Mouse (Mus musculus) common myeloid progenitor, adult 5-6 weeks (primary cell): ENCODE data around the gene Ncr1. TPM values are rescaled to one million over a fixed set of nuclear protein-coding genes. Genes with fewer than 3 reads are reported as not detected.
"Not testable (repeated sequence)": the region's sequence is repeated elsewhere in the genome, so short reads cannot be mapped to it uniquely, and the experiment has no call there.

Experiments
- ATAC-seq: replicated peaks from 2 replicates; pipeline ENCODE4 v1.8.0; 2016; ENCODE audit warnings: low read depth, mild to moderate bottlenecking, moderate TSS enrichment, inconsistent platforms; ENCODE audit not compliant: poor library complexity, severe bottlenecking
- total RNA-seq: library from RNA; stranded (forward); fragments of 200-1000, 187-1606 nt; gene quantifications from 2 replicates; pipeline ENCODE4 v1.2.3, GENCODE M21; 2017

The Ncr1 gene
- total RNA-seq, result not detected in 2 replicates

DNA sequence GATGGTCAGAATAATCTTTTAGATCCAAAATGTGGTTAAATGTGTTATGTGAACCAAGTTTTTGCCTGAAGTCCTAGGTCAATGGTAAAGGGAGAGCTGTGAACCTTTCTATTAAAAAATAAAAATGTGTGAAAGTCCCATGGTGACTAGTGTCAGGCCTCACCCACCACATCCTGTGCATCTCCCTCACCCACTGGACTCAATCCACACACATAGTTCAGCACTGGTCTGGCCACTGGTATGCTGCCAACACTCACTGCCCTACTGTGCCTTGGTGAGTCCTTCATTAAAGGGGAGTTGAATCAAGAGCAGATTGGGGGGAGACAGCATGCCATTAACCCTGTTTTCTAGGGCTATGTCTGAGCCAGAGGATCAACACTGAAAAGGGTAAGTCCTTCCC lies at the start of gene Ncr1:
Gene Ncr1, plus strand, starts transcription at position 216 of the 400 bp plus-strand sequence.
- ATAC-seq, result no peak

DNA sequence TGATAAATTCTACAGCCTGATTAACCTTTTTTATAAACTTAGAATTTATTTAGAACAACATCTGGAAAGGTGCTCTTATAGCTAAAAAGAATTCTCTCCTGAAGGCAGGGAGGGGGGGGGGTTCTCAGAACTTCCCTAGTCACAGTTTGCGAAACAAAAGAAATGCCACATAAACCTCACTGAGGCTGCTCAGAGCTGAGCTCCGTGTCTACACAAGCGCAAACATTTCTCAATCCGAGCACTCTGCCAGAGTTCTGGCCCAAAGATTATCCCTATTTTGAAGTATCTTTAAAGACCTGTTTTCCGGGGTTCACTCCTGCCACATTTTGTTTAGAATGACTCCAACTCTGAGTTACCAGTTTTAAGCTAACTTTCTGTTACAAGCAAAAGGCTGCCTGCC lies 44.9 kb upstream of the Ncr1 start:
- ATAC-seq, result no peak

DNA sequence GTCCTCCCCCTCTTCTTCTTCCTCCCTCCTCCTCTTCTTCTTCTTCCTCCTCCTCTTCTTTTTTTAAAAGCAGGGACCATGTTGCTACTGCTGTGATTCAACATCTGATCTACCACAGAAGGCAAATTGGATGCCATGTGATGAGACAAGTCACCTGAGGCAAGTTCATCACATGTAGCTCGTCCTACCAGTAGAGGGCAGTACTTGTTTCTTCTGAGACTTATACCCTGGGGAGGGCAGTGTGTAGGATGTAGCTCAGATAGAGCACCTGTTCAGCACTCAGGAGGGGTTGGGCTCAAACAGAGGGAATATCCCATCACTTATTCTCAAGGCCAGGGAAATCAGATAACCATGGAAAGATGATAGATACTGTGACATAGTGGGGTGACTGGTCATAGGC lies 40.3 kb upstream of the Ncr1 start:
- ATAC-seq, result peak; percentile 73; the same call in 1 of the 2 replicates

DNA sequence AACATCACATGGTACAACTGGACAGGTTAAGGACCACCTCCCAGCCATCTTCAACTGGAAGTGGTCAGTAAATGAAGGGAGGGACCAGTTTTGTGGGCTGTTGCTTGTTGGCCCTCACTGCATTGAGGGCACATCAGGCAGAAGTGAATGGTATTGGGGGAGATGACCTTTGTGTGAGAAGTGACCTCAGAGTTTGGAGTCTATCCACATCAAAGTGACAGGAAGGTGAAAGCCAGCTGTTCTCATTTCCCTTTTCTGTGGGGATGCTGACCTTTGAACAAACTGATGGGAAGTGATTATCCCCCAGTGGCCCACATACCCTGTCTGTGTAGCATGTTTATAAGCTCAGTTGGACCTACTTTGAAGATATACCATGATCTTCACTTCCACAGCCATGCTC lies 37.4 kb upstream of the Ncr1 start:
- ATAC-seq, result no peak

DNA sequence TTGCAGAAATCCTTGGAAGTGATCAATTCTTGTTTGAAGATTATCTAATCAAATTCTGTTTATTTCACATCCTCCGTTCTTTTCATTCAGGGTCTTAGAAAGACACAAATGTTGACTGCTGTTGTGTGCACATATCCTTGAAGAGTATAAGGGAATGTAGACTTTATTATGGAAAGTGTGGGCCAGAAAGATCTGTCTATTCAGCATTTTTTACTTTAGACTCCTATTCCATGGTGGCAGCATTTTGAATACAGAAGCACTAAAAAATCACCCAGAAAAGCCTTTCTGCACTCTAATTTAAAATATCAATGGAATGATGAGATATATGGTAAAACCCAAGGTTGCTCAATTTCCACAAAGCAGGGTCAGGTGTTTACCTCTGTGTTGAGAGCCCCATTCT lies 34.1 kb upstream of the Ncr1 start:
- ATAC-seq, result no peak

DNA sequence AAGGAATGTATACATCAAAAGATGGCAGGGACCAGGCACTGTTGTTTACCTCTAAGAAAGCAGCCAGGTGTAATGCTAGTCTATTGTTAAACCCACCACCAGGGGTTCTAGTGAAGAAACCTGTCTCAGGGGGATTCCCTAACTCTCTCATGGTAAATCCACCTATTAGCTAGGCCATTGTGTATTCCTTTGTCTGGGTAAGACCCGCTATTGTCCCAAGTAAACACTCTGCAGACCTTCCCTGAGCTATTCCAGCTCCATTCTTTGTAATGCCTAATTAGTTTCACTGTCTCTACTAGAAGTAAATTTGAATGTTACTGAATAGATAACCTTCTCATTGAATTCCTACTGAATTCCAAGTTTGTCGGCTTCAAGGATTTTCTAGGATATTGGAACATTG lies 24.4 kb upstream of the Ncr1 start:
- not testable (repeated sequence) for ATAC-seq

DNA sequence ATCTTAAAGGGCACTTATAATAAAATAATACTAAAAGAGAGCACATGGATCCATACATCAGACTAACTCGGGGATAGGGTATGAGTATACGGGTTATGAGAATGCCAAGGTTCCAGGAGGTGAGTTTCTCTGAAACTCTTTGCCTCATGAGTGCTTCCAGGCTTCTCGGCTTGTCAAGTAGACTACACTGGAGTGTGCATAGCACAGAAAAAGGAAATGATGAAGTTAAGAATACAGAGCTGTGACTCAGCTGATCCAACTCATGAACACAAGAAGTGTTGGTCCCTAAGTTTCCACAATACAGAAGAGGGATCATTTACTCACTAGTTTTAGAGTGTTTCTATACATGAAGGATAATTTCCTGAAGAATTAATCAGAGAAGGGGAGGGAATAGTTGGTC lies 24.0 kb upstream of the Ncr1 start:
- ATAC-seq, result not testable (repeated sequence)

DNA sequence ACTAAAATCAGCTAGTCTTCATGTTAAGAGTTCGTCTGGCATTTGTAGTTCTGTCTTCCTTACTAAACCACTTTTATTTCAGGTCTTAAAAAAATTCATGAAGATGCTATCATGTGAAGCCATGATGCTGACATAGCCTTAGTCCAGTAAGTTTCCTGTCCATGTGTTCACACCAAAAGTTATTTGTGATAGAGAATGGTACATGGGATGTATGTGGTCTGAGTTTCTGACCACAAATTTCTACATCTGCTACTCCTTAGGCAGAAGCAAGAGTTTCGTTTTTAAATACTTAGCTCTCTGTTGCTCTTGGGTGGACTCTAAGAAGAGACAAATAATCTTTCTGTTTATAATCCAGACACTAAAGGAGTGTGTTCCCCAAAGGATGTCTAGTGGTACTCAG lies 14.2 kb upstream of the Ncr1 start:
- ATAC-seq, result peak; percentile 60

DNA sequence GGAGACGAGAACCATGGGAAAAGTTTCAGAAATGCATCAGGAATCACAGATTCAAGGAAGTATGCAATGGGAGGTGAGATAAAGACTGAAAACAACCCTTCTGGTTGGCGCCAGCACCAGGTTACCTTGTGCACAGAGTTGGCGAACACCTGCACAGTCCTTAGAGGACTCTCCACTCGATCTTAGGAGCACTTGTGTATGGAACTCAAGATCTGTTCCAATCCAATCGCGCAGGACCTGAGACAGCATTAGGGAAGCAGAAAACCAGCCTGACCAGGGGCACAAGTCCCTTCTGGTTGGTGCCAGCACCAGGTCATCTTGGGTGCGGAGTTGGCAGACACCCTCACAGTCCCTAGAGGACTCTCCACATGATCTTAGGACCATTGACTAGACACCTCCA lies 36.0 kb downstream of the Ncr1 start:
- no peak for ATAC-seq

Other genes with a start within 250 kb of the Ncr1 start
- not detected in 2 replicates for gene Ttyh1, start 218.3 kb upstream of the Ncr1 start, total RNA-seq
- 26.6 and 51.3 TPM in 2 replicates for gene Leng8, start 200.7 kb upstream of the Ncr1 start, total RNA-seq
- gene Leng9, start 187.3 kb upstream of the Ncr1 start, total RNA-seq, result 1.3 and 1.5 TPM in 2 replicates
- gene Cdc42ep5, start 172.9 kb upstream of the Ncr1 start, total RNA-seq, result 0.41 TPM in 1 of 2 replicates, not detected in the other
- not detected in 2 replicates for gene Lilra5, start 100.0 kb upstream of the Ncr1 start, total RNA-seq
- 0.15 TPM in 1 of 2 replicates, not detected in the other for gene Gp6, start 60.0 kb downstream of the Ncr1 start, total RNA-seq
- gene Rdh13, start 107.9 kb downstream of the Ncr1 start, total RNA-seq, result 14.0 and 15.1 TPM in 2 replicates
- gene Eps8l1, start 123.0 kb downstream of the Ncr1 start, total RNA-seq, result 4.2 and 5.6 TPM in 2 replicates
- gene Ppp1r12c, start 164.0 kb downstream of the Ncr1 start, total RNA-seq, result 90.2 and 117 TPM in 2 replicates
- 6.1 and 6.6 TPM in 2 replicates for gene Tnnt1, start 178.7 kb downstream of the Ncr1 start, total RNA-seq
- gene Tnni3, start 186.5 kb downstream of the Ncr1 start, total RNA-seq, result 0.87 and 1.9 TPM in 2 replicates
- 1.6 TPM in 1 of 2 replicates, not detected in the other for gene Dnaaf3, start 194.7 kb downstream of the Ncr1 start, total RNA-seq
- not detected in 2 replicates for gene Syt5, start 209.8 kb downstream of the Ncr1 start, total RNA-seq